Mouse (Mus musculus): ENCODE results near the gene Plcl2.

Gene Plcl2

DNA sequence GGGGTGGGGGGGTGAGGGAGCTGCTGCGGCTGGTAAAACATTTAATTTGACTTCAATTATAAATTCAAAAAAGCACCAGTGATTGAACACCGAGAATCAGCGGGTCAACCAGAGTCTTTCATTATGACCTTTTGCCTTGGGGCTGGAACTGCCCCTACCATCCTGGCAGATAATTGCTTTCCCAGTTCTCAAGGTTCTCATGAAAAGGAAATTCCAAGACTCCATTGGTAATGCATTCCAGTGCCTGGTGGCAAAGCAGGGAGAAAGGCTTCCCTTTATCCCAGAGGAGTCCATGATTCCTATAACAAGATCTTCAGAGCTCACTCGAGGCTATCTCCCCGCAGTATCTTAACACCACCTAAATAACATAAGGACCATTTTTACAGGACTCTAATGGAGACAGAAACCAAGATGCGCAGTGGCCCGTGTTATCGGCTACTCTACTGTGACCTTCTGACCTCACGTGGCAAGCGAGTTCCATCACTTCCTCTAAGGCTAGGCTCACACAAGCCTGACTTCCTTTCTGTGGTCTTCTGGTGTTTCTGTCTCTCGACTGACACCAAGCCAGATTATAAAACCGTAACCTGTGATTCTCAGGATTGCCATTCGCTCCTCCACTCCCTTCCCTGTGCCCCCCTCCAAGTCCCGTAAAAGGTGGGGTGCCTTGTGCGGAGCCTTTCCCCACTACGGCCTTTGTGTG lies 10.0 kb upstream of the Plcl2 start:
- in situ Hi-C loops (cut with MseI, MboI), result no loop called here

DNA sequence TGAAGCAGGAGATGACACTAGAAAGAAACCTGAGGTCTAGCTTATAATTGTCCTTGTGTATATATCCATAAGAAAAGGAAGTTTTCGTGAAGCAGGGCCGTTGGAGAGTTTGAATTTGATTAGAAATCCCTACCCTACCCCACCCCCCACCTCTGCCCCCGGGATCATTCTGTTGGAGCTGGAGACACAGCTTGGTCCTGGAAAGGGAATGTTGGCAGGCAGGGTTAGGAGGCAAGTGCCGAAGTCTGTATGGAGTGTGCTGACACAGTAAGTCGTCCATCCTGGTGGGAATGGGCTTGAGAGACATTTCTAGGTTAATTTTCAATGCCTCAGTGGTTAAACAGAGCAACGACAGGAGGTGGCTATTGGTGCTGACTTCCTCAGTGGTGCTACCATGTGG lies 8.4 kb upstream of the Plcl2 start:
- in situ Hi-C loops (cut with MseI, MboI), result no loop called here

DNA sequence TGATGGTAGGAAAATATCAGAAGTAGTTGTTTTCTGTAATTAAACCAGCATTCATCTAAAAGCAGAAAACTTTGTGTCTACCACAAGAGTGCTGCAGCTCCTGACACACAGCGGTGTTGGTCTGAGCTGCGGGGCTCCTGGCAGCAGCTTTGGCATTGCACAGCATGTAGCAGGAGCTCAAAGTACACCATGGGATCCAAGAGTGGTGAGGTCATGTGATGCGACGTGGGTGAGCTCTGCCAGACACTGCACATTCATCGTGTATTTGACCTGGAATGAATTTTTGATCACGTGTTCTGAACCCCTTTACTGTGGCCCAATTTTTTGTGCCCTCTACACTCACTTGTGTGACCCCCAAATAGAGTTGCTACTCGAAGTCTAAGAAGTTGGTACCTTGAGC lies 6.1 kb upstream of the Plcl2 start:
- in situ Hi-C loops (cut with MseI, MboI), result no loop called here

DNA sequence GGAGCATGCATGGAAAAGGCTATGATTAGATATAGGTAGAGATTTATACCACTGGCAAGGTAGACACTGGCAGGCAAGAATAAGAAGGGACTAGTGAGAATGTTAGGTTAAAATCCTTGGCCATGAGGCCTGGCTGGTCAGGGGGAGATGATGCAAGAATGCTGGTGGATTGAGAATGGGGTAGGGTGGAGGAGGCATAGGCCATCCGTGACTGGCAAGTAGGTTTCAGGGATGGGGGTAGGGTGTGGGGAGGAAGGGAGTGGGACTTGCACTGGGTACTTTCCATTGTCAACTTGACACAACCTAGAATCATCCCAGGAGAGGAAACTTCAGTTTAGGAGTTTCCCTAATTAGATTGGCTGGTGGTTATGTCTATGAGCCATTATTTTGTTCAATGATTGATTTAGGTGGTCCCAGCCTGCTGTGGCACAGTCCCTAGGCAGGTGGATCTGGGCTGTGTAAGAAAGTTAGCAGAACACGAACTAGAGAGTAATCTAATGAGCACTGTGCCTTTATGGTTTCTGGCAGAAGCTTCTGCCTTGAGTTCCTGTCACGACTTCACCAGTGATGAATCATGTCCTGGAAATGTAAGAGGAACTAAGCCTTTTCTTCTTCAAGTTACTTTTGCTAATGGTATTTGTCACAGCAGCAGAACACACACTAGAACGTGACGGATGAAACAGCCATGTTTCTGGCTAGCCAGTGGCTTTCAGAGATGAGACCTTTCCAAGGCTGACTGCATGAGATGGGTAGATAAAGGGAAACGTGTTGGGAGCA lies 4.9 kb upstream of the Plcl2 start:
- in situ Hi-C loops (cut with MseI, MboI), result no loop called here

DNA sequence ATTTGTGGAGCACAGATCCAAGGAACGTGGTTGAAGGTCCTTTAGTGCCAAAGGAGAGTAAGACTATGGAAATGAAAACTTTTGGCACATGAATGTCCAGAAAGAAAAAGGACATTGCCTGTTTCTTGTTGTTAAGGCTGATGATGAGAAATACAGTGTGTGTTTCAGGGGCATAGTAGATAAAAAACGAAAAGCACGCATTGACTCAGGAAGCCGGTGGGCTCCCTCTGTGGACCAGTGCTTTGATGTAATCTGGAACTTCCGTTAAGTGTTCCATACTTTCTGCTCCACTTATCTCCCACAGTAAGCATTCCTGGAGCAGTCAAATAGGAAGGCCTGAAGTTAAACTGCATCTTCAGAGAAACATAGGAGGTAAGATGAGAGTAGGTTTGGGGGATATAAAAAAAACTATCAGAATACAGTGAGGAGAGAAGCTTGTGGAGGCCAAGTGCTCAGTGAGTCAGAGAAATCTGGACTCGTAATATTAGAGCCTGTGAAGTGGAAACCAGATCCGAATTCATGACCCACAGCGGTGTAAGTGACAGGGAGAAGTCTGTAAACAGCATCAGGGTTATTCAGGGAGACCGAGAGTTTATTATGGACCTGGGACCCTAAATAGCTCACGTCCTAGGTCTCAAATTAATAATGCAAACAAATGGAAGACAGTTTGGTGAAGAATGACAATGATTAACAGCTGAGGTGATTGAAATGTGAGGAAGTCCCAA lies 3.1 kb upstream of the Plcl2 start:
- in situ Hi-C loops (cut with MseI, MboI), result no loop called here

DNA sequence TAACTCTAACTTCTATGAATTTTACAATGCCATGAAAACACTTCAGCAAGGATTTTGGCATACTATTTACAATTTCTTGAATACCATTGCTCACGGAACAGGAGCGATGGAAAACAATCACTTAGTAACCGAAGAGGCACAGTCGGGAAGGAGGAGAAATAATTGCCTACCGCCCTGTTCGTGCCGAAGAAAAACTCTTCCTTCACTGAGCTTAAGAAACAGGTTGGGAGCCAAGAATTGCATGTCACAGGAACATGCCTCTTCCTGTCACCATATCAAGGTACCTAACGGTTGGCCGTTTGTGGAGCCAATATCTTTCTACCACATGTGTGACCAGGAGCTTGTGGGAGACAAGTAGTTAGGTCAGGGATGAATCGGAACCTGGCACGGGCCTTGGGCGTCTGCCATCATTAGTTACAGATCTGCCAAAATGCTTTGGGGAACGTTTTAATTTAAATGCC lies 2.3 kb upstream of the Plcl2 start:
- in situ Hi-C loops (cut with MseI, MboI), result no loop called here

DNA sequence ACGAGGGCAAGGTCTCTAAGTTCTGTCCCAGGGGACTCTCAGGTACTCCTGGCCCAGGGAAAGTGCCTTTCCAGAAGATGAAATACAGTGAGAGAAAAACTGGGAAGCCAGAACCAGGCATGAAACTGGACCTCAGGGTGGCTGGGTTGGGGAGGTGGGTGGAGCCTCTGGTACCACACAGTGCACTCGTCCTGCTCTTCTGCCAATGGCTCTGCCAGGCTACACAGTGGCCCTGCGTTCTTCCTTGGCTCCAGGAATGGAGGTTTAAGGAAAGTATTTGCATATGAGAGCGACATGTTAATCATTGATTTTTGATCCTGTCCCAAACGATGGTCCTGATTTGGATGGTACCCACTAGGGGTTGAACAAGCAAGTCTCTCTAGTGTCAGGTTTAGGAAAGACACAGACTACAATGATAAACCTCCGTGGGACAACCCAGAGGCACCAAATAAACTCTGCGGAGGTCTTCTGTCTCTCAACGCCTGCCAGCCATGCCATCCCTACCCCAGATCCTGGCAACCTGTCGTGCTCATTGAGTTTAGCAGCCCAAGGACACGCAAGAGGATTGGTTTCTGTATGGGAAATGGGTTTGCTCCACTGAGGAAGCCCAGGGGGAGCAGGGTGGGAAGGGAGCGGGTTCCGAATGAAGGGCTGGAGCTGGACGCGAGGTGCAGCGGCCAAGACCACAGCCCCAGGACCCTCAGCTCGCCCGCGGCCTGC lies 988 bp upstream of the Plcl2 start:
- in situ Hi-C loops (cut with MseI, MboI), result no loop called here

DNA sequence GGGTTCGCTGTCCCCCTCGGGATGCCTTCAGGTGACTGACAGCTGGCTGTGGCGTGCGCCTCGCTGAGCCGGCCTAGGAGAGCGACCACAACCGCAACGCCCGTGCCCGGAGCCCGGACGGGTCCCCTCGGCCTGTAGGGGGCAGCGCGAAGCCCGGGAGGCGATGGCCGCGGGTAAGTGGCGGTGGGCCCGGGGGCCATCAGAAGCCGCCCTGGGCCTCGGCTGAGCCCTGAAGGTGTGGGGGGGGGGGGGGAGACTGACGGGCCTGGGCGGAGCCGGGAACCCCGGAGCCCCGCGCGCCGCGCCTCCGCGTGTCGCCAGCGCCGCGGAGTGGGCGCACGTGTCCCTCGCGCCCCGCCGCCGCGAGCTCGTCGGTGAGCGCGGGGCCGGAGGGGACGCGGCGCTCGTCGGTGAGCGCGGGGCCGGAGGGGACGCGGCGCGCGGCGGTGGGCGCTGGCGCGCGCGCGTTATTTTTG lies 390 bp upstream of the Plcl2 start:
- in situ Hi-C loops (cut with MseI, MboI), result no loop called here

DNA sequence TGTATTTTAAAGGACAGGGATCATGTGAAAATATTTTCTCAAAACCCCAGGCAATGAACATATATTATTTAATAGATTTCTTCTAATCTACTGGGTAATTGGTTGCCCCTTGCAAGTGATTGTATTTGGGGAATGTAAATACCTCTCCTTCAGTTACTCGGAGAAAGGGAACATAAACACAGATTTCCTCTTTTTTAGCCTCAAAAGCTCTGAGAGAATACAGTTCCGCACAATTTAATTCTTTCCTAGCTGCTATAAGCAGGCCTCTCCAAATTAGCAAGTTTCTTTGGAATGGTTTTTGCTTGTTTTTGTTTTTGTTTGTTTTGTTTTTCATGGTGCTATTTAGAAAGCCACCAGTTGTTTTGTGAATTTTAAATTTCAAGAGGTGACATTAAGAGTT lies 1.1 kb downstream of the Plcl2 start:
- in situ Hi-C loops (cut with MseI, MboI), result no loop called here

DNA sequence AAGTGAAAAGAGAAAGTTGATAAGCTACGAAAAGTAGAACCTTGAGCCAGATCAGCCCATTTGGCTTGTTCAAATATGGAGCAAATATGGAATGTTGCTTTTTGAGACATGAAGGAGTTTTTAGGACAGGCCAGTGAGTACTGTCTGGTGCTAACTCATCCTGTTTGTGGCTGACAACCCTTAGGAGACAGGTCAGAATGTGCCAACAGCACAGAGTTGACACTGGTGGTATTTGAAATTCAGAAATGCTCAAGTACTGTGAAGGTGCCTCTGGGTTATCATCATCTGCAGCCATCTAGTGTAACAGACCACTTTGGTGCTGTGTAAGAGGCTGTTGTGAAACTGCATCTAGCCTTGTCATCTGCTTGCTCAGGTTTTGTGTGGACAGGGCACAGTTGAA lies 1.5 kb downstream of the Plcl2 start:
- in situ Hi-C loops (cut with MseI, MboI), result no loop called here

DNA sequence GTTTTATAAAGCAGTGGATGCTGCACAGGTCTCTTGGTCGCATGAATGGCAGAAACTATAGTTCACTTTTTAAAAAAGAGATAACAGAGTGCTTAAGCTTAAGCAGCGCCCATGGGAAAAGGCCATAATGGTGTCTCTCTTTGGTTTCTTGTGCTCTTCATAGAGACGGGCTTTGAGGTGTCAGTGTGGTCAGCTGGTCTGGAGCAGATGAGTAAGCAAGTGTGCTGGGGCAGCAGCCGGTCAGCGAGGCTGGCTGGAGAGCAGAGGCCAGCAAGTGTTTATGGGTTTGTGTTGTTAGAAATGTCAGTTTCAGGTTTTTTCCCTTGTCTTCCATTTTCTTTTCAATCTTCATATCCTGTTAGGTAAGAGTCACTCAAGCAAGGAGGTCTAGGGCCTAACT lies 3.0 kb downstream of the Plcl2 start:
- in situ Hi-C loops (cut with MseI, MboI), result no loop called here

DNA sequence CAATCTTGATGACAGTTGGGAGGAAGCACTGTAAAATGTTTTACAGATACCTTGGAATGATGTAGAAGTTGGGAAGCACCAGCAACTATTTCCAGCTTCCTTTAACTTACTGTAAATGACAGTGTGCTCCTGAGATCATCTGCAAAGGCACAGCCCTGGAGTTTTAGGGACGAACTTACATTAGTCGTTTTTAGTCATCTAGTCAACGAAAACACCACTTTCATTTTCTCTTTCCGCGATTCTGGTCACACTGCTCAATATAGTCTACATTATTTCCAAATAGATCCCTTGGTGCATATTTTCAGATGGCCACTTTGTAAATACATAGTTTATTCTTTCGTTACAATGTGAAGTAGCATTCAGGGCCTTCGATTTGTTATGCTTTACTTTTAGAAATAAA lies 3.6 kb downstream of the Plcl2 start:
- in situ Hi-C loops (cut with MseI, MboI), result no loop called here

DNA sequence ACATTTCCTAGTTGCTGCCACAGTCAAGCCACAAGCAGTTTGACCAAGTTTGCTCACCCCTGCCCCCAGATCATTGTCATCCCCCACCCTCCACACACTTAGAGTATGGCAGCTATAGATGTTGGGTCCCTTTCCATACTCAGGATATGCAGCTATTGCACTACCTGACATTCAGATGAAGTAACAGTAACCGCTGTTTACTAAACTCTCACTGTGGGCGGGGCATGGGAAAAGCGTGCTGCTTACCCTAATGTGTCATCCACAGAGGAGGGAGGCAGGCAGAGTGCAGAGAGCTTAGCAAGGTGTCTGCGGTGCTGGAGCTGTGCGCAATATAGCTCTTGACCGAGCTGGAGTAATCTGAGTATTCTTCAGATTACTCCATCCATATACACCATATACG lies 4.2 kb downstream of the Plcl2 start:
- in situ Hi-C loops (cut with MseI, MboI), result no loop called here

DNA sequence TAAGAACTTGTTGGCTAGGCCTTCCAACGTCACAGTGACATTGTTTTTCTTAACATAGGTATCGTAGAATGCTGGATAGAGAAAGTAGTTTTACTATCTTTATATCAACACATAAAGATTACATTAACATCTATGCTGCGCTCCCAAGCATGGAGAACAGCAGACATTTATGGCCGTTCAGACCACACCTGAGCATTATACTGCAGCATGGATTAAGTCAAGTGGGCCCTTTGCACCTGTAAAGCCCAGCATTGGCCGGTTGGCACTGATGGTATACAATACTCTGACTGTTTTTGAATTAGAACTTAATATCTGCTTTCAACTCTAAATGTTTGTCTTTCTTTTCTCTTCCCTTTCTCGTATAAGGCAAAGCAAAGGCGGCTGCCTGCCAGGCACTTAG lies 4.8 kb downstream of the Plcl2 start:
- in situ Hi-C loops (cut with MseI, MboI), result no loop called here

DNA sequence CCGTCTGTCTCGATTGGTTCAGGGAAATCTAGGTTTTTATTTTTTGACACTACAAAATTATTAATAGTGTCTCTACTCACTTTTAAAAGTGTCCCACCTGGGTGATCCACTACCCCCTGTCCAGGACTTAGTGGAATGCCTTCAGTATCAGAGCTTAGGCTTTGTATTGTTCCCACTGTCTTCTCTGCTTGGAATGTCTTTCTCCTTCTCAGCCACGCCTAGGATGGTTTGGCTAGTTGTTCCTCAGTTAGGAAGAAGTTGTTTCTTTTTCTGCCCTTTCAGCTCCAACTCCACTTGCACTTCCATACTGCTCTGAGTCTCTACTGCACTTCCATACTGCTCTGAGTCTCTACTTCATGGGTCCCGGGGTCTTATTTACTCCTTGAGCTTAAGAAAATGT lies 6.7 kb downstream of the Plcl2 start:
- in situ Hi-C loops (cut with MseI, MboI), result no loop called here

DNA sequence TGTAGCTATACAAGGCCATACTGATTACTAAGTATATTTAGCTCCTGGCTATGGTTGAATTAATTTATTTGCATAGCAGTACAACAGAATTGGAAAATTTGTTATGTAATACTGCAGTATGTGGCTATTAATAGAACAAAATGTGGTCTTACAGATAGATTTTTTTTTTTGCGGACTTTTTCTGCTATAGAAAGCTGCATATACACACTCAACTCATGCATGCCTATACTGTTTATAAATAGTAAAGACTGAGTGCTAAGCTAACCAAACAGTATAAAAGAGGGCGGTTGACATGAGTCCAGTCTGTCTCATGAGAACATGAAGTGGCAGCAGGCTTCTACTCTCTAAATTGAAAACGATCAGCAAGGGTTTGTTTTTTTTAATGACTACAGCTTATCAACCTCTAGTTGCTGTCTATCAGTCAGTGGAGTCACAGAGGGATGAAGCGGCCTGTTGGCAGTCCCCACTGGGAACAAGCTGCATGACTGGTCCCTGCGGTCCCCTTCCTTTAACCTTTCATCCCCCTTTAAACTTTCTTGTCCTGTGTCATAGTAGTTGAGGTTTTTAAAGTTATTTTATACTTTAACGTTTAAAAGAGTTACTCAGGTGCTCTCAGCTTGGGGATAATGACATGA lies 8.7 kb downstream of the Plcl2 start:
- in situ Hi-C loops (cut with MseI, MboI), result no loop called here

DNA sequence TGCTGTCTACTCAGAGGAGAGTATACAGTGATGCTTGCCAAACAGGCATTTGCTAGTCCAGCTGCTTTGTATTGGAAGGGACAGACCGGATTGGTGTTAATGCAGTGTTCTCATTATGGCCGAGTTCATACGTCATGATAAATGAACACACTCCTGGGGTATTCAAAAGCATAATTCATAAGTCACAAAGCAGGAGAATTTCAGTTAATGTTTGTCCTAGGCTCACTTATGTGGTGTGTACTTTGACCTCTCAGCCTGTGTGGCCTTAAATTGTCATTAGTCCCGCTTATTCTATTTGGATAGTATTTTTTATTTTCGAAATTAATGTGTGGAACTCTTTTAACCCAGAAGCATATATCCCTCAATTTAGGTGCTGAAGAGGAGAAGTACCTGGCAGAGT lies 10.4 kb downstream of the Plcl2 start:
- in situ Hi-C loops (cut with MseI, MboI), result no loop called here

DNA sequence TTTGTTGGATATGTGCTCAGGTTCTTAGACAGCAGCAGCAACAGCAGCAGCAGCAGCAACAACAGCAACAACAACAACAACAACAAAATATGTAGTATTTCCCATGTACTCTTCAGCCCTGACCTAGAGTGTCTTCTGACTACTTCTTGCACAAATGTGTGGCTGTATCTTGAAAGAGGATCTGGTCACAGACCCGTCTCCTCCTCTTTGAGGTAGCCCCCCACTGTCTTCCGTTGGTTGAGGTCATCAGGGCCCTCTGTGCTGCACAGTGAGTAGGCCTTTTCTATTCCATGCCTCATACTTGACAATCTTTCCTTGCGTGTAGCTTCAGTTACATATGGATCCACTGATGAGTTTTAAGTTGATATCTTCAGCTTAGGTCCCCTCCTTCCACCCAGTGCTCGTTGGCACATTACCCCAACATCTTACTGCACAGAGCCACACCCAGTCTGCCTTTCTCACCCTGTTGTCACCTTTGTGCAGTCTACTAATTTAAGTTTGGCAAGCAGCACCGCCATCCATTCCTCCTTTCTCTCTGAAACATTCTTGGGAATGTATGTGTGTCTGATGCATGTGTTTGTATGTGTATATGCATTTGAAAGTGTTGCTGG lies 13.4 kb downstream of the Plcl2 start:
- in situ Hi-C loops (cut with MseI, MboI), result no loop called here

DNA sequence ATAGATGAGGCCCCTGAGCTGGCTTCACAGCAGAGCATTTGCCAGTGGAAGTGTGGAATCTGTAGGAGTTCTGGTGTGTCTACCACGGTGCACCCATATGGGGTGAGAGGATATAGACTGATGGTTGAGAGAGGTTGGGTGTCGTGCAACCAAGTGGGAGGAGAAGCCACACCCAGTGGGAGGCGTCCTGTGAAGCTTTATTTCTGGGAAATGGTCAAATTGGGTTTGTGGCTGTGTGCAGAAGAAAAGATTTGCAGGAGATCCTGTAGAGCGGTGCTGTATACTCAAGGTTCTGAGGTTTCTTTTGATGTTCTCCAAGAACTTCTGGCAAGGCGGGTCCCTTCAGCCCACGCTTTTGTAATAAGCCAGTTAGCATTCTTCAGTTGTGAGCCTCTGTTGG lies 15.8 kb downstream of the Plcl2 start:
- in situ Hi-C loops (cut with MseI, MboI), result no loop called here

DNA sequence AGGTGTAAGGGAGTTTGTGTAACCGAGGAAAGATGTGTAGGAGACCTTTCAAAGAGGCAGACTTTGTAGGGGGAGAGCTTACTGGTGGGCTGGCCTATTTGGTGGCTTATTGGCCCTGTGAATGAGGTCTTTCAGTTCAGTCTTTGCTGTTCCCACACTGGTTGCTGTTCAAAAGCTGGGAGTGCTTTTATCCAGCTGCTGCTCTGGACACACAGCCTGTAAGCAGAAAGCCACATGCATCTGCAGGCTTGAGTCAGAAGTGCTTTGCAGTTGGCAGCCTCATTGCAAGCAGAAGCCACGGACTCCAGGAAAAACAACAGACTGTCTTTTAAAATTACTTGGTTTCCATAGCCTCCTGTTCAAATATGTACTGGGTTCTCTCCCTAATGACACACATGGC lies 16.6 kb downstream of the Plcl2 start:
- in situ Hi-C loops (cut with MseI, MboI), result no loop called here

DNA sequence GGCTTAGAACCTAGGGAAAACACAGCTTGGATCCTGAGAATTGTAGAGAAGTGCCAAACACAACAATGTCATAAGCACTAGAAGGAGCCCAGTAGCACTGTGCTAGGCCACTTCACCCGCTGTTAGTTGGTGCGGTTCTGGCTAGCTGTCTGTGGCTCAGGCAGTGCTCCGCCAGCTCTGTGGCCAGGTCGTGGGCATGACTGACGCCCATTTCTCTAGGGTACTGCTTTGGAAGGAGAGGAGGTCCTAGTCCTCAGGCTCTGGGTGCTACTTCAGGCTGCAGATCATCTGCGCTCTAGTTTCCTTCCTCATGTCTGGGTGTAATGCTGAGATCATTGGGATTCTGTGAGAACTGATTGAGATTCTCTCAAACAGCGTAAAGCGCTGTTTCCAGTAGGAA lies 20.9 kb downstream of the Plcl2 start:
- in situ Hi-C loops (cut with MseI, MboI), result no loop called here
